Mouse (Mus musculus) right cerebral cortex, adult 2 months (tissue): Measurements from ENCODE around the gene Timm22.
A peak's percentile ranks its signal among the peaks of the same experiment; 100 is the strongest.

Experiments
- DNase-seq, 2 experiments: peaks; one replicate each; pipeline ENCODE4 v3.0.0; 2021 to 2022; ENCODE audit warnings: low spot score in 2 of 2

The Timm22 gene

DNA sequence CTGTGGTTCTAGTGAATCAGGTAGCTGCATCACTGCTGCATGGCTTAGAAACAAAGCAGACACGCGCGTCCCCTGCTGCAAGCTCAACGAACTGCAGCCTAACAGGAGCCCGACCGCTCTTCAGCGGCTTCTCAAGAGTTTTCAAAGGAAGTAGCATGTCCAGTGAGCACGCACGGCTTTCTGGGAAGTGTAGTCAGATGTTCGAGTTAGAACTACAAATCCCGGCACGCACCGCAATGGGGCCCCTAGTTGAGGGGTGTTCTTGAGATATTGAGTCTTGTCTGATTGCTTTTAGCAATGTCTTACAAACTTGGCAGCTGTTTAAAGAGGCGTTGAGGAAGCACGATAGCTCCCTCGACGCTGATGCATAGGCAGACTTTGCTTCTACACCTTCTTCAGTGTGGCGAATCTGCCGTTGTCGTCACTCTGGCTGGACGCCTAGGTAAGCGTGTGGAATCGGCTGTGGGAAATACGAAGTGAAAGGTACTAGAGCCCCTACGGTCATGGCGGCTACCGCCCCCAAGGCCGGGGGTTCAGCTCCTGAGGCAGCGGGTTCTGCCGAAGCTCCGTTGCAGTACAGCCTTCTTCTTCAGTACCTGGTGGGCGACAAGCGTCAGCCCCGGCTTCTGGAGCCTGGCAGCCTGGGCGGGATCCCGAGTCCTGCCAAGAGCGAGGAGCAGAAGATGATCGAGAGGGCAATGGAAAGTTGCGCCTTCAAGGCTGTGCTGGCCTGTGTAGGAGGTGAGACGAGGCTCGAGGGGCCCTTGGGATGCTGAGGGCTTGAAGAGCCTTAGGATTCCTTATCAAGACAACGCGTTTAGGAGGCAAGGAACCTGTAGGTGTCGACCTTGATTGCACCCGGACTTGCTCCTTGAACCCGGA is at the start of gene Timm22:
Gene Timm22, plus strand, starts transcription at position 251 of the 882 bp plus-strand sequence.
- DNase-seq, result peak; percentile 99 to 100

DNA sequence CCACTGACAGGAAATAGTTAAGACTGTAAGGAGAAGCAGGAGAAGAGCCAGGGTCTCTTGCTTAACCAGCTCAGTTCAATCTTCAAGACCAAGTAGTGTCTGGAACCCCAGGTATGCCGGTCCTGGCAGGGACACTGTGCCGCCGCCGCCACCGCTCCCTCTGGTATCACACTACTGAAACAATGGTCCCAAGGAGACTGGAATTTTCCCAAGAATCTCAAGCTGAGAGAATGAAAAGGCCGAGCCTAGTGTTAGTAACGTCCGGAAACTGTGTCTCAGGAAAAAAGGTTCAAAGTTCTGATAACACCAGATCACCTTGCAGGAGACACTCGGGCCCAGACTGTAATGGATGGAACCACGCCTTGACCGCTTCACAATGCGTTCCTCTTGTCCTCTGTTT is 49.3 kb upstream of the Timm22 start:
- no peak for DNase-seq

DNA sequence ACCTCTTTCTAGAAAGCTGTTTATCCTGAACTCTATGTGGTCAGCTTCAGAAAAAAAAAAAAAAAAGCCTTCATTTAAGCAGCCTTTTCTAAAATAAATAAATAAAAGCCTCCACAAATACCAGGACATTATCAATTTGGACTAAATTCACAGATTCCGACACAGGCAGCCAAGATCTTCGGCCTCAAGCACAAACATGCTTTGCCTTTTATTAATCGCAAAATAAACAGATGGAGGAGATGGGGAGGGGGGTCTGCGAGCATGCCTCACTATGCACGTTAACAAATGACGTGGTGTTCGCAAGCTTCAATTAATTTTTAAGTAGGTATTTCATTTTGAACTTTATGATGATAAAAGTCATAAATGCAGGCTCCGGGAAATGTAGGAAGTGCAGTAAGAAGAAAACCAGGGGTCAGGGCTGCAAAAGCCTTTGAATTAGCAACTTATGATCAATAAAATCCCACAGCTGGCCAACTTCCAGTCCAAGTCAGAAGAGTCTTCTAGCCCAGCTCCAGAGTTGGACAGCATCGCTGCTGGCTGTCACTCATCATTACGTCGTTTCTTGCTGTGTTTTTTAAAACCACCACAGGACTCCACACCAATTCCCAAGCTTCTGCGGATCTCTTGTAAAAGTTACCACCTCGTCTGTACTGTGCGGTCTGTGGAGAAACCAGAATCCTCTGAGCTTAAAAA is 48.0 kb upstream of the Timm22 start:
- no peak for DNase-seq

DNA sequence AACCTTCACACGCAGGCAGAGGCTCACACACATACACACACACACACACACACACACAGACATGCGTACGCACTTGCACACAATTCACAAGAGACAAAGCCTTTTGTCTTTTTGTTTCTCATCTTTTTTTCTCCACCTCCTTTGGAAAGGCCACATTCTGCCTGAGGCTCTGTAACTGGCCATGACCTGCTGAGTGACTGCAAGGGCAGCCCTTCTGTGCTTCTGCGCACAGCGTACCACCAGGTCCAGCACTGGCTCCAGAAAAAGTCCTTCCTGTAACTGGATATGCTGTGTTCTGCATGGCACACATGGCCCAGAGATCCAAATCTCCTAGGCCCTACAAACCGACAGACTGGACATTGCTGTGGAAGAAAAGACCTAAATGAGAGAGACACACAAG is 46.5 kb upstream of the Timm22 start:
- DNase-seq, result no peak

DNA sequence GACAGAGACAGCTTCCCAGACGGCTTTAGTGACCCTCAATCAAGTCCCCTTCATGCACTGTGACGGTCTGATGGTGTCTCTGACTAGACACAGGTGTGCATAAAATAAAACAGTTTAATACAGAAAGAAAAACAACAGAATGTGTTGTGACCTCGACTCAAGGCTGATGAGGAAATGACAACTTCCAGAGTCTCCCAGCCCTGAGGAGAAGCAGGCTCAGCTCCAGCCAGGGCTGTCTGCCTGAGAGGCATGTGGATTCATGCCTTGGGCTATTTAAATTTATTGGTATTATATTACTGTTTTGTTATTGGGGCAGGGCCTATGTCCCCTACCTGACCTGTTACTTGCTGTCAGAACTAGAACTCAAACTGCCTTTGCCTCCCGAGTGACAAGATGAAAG is 45.3 kb upstream of the Timm22 start:
- DNase-seq, result no peak

DNA sequence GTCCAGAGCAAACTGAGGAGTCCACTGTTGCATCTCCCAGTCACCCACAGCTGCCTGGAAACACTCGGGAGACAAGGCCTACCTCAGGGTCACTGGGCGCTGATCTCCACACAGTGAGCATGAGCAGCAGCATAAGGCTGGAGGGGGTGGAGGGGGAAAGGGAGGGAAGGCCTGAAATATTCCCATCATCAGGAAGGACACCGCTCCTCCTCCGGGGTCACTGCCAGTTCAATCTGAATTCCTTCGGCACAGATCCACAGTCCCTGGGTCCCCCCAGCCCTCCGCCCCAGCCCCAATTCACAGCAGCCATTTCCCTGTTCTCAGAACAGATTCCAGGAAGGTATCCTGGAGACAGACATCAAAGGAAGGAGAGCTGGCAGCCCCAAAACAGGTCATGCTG is 43.6 kb upstream of the Timm22 start:
- DNase-seq, result no peak

DNA sequence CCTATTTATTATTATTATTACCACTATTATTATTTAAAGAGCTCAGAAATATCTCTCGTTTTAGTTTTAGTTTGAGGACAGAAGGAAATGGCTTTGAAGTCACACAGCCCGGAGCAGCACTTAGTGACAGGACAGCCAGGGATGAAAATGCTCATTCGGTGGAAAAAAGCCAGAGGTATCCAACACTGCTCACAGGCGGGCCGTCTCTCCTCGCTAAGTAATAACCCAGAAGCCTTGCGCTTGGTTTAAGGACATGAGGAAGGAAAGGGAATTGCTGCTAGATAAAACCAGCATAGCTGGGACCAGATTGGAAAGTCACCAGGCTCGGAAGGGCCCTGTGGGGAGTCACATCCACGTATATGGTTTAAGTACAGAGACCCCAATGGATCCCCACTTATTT is 43.1 kb upstream of the Timm22 start:
- no peak for DNase-seq

DNA sequence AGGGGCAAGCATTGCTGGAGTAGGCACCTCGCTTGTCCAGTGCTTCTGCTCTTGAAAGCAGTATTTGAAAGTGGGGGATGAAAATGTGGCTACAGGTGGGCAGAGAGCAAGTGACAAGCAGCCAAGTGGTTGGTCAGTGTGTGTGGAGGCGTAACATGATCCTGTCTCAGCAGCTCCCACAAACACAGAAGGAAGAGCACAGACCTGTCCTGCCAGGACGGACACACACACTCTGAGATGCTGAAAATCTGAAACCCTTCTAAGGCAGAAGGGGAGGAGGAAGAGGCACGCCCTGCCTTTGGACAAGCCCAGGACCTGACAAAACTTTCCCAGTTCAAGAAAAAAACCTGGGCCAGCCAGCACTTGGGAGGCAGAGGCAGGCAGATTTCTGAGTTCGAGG is 42.7 kb upstream of the Timm22 start:
- no peak for DNase-seq

DNA sequence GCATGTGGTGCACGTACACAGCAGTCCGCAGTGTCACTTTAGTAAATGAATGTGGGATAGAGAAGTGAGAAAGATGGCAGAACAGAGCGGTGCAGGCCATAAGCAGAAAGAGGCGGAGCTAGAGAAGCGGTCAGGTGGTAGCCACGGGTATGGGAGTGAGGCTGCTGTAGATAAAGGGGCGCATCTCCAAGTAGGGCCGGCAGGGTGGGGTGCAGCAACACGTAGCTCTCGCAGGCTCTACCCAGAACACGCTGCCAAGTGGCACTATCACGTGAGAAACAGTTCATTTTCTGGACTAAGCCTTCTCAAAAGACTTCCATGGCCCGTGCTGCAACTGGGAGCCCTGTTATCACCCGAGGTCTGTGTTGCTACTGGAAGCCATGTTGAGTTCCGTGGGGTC is 40.0 kb upstream of the Timm22 start:
- DNase-seq, result no peak

DNA sequence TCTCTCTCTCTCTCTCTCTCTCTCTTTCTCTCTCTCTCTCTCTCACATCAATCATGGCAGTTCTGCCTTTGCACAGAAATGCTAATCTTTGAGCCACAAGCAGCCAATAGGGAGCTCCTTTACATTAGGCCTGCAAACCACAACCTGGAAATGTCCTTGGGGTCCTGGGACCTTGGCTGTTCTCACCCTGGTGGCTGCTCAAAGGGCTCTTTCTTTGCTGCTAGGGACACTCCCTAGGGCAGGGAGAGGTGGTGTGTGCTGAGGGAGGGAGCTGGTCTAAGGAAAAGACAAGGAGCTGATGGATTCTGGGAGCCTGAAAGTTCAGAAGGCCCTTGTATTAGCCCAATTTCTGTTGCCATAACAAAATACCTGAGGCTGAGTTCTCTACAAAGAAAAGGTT is 36.3 kb upstream of the Timm22 start:
- DNase-seq, result no peak

DNA sequence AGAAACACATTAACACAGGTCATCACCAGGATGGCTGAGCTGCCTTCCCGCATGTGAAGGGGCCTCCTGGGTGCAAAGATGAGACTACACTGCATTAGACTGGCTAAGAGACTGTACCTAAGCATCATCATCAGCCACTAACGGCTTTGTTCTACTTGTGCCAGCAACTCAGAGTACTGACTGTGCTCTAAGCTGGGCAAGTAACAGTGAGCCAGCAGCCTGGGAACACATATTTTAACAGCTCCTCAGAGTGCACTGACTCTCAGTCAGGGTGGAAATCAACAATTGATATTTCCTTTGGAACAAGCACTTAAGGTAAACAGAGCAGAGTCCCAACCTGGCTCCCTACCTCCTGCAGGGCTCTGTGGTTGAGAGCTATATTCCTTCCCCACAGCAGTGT is 34.6 kb upstream of the Timm22 start:
- DNase-seq, result no peak

DNA sequence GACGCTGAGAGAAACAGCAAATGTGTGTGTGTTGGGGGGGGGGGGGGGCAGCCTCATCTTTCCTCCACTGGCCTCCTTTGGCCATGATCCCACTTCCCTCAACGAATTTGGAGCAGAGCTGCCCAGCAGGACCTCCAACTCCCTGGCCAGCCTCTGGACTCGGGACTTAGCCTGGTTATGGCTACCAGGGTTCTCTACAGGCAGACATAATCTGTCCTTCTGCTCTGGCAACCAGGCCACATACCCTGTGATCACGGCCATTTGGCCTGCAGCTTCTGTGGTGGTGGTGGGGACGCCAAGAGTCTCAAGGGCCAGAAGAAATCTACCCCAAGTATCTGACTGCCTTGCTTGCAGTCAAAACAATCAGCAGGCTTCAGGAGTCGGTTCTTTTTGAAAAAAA is 34.2 kb upstream of the Timm22 start:
- no peak for DNase-seq

DNA sequence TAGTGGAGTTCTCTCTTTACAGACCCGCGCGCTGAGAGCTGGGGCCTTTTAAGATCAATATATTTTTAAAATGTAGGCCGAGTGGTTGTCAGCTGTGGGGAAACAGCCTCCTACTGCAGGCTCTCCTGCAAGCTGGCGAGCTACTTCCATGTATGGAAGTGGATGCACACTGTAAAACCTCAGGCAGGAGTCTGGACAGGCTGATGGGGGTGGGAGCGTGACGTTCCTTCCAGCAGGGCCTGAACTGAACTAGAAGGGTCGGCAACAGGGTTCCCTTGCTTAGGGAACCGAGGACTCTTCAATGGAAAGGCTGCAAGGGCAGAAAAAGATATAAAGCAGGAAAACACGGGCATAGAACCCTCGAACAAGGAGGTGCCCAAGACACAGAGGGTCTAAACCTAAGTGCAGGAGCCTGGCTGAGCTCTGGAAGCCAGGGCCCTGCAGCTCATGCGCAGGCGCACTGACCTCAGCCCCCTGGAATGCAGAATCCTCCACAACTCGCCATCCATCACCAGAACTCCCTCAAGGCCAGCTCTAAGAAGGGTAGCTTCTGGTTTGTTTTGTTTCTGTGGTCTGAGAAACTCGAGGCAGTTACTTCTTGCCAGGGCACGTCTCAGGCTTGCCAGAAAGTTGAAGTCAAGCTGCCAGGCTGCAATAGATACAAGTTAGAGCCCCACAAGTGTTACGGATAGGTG is 32.1 kb upstream of the Timm22 start:
- DNase-seq, result peak; percentile 31 to 35

DNA sequence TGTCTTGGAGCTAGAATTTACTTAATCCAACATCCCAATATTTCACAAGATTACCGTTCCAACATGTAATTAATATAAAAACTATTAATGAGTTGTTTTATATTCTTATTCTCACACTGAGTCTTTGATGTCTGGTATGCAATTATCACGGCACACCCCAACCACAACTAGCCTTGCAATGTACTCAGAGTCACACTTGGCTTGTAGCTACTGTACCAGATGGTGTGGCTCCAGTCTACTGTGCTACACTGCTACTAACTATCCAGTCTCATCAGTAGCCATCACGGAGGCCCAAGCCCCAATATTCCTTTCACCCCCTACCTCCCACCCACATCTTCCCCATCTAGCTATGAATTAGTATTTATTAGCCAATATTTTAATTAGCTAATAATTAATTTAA is 30.3 kb upstream of the Timm22 start:
- DNase-seq, result no peak

DNA sequence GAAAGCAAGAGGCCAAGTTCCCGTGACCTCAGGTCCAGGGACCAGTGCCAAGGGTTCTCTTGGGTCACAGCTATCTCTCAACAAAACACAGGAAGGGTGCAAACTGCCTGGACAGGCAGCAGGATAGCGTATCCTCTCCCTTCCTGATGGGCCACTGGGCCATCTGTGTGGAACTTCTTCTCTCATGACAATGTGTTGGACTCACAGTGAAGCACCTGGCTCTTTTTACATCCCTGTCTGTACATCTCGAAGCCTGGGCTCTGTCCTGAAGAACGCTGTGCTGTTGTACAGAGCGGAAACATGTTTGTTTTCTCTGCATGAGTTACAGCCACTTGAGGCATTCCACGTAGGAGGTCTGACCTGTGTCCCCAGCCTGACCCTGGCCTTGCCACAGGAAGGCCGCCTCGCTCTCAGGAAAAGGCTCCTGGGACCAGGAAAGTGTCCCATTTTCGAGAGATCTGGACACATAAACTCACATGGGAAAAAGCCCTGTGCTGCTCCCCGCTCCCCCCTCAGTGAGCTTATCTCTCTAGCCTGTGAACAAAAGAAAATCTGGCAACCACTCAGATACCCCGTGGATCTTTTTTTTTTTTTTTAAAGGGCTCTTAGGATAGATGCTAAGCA is 26.7 kb upstream of the Timm22 start:
- no peak for DNase-seq

DNA sequence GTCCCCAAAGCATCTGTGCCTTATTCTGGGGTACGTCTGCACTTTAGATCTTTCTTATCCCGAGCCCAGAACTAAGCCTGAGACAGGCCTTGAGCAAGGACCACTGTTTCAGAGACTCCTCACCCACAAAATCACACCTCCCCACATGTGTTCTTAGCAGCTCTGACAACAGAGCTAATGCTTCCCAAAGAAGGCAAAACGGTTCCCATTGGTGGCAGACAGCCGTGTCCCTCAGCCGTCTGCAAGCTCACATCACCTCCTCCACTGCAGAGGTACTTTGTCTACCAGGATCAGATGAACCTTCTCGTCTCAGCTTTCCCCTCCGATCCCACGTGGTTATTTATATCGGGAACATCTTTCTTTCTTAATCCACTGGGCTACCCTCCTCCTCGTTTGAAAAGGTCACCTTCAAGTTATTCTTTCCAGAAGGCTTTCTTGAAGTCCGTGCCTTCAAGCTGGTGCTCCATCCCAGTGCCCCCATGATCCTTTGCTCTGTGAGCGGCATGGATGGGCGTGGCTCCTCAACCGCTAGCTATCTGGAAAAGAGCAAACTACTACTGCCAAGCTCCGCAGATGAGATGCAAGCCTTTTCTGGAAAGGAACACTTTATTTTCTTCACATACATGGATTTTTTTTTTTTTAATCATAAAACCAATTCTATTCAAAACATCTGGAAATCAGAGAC is 25.4 kb upstream of the Timm22 start:
- no peak for DNase-seq

DNA sequence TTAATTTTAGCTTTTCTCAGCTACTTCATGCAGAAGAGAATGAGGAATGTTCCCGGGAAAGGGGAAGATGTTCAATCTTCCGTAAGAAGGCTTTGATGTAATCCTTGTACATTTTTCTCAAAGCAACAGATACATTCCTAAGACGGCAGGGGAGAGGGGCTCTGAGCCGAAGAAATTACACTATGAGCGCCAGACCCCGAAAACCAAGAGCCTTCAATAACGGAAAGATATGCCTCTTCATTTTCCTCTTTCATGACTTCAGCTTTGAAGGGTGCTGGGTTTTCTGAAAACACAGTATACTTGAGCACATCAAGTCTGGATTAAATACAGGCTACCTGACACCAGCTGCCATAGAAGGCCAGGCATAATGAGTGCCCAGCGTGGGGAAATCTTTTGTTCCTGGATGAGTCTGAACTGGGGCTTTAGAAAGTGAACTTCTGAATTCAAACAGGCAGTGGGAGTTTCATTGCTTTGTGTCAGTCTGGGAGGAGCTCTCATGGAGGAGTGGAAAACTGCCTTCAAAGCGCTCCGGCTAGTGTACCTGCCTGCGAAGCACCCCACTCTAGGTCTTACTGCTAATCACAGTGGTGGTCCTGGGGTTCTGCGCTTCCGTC is 23.9 kb upstream of the Timm22 start:
- DNase-seq, result no peak

DNA sequence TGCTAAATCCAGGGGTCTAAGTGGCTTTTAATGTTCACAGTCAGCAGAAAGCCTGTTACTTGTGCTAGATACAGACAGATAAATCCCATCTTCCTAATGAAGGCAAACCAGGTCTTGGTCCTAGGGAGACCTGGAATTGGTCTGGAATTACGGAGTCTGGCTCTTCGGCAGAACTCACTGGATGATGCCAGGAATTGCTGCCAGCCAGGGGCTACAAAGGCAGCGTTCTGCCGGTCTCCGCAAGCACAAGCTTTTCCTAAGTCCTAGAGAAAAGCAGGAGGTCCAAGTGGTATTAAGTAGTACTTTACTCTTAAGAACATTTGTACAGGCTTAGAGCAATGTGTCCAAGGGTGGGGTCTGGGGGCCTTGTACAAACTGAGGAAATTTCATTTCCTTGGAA is 22.4 kb upstream of the Timm22 start:
- DNase-seq, result no peak

DNA sequence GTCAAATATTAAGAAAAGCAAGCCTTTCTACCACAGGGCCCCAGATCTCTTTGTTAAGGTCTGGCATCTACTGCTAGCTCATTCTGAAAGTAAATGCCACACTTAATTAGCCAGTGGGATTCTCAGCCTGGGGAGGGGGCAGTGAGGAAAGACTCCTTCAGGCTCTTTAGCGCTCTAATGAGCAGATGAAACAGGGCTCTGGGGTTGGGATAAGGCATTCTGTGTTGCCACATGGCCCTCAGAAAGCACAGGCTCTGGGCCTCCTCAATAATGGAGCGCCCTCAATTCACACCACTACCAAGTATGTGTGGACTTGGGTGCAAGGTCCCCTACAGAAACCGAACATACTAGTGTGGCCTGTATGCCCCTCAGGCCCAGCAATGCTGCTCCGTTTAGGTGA is 21.7 kb upstream of the Timm22 start:
- no peak for DNase-seq

DNA sequence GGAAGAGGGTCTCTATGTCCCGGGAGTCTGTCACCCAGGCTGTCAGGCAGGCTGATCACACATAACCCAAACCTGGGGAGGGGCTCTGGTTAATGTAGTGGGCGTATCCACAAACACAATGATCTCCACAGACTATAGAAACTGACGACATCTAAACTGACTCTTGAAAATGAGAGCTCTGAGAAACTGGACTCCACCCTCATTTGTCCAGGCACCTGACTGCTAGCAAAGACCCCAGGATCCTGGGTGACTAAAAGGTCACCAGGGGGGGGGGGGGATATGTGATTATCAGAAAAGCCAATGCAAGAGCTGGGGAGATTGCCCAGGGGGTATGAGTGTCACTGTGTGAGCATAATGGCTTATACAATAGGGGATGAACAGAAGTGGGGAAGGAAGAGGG is 21.0 kb upstream of the Timm22 start:
- DNase-seq, result no peak

DNA sequence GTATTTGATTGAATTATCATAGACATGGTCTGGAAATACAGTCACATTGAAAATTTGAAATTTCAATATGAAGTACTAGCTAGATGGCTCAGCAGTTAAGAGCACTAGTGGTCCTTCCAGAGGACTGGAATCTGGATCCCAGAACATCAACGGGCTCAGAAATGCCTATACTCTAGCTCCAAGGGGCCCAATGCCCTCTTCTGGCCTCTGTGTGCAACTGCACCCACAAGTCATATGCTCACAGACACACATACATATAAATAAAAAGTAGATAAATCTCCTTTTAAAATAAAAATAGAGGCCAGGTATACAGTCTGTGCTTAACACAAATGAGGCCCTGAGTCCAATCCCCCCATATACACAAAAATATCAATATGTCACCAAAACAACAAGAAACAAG is 19.7 kb upstream of the Timm22 start:
- DNase-seq, result no peak
